Comparison of ENCODE assay signal across 8 mouse cellular contexts in the genomic region with DNA sequence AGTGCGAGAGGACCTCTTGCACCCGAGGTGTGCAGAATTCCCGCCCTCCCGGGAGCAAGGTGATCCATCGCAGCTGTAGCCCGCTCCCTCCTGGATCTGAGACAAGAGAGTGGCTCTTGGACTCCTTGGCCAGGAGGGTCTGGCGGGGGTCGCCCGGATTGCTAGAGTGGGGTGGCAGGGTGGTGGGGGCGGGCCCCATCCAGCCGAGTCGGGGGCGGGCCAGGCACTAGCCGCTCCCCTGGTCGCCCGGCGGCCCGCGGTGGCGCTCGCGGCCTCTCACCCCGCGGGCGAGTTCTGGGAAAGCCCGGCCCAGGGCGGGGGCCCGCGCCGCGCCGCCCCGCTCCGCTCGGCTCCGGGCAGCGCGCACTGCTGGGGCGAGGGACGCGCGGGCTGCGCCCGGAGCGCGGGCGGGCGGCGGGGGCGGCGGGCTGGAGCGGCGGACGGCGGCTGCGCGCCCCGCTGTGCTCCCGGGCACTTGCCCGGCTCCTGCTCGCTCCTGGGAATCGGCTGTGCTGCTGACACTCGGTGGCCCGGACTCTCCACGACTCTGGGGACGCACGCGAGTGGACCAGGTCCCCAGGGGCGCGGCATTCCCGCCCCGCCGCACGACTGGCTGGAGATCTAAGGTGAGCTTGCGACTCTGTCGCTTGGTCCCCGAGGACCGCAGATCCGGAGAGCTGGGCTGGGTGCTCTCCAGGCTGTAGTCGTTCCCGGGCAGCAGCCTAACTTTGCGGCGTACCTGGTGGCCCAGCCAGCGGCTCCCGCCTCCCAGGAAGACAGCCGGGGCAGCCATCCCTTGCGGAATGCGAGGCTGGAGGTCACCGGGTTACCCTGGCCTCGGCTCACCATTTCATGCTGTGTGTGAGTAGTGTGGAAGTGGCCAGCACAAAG. TPM values are rescaled to one million over a fixed set of nuclear protein-coding genes. Genes with fewer than 3 reads are reported as not detected.
DNase-seq lines count a peak whose midpoint lies in the region; ATAC-seq and TF ChIP-seq lines count a peak whose summit lies in the region.

A gene (plus strand): TSS at position 379 of the 891 bp plus-strand sequence.

- under 1% methylated on average over 80 of the region's 90 CpGs for WGBS in forebrain, embryonic 15.5 days
- WGBS in hindbrain, embryonic 11.5 days, result 0% methylated on average over 57 of the region's 90 CpGs
- under 1% methylated on average over 70 of the region's 90 CpGs for WGBS in midbrain, postnatal 0 days

- TF ChIP-seq CTCF in midbrain, postnatal 0 days (IDR thresholded peaks at IDR 0.05), result no peak

- H3K27ac ChIP-seq in forebrain, embryonic 15.5 days (replicated peaks), result peak within 1 kb of the TSS; percentile 74
- peak within 1 kb of the TSS; percentile 51; the same call in 1 of the 2 replicates for H3K27ac ChIP-seq in hindbrain, embryonic 11.5 days (ENCODE audit: low read depth, low read length)
- H3K27ac ChIP-seq in midbrain, postnatal 0 days (ENCODE audit: low read depth, low read length), result 0 out of 2 replicates have a peak within 1 kb of the TSS, but pooled peaks have one; percentile 3

- peak within 1 kb of the TSS; percentile 55 for H3K9ac ChIP-seq in forebrain, embryonic 15.5 days (replicated peaks)
- peak within 1 kb of the TSS; percentile 70 for H3K9ac ChIP-seq in hindbrain, embryonic 11.5 days (ENCODE audit: low read depth, low read length)
- H3K9ac ChIP-seq in midbrain, postnatal 0 days (replicated peaks; ENCODE audit: low read length, poor library complexity, severe bottlenecking), result peak within 1 kb of the TSS; percentile 61

- H3K9me3 ChIP-seq in forebrain, embryonic 15.5 days, result no peaks in the 10 kb centered on the region
- H3K9me3 ChIP-seq in hindbrain, embryonic 11.5 days (ENCODE audit: control insufficient read depth, low read length), result no peaks in the 10 kb centered on the region
- no peaks in the 10 kb centered on the region for H3K9me3 ChIP-seq in midbrain, postnatal 0 days (ENCODE audit: low read length)

- peak within 1 kb of the TSS; percentile 97 for H3K4me2 ChIP-seq in forebrain, embryonic 15.5 days (replicated peaks)
- peak within 1 kb of the TSS; percentile 94 for H3K4me2 ChIP-seq in hindbrain, embryonic 11.5 days (replicated peaks; ENCODE audit: low read depth, low read length)
- peak within 1 kb of the TSS; percentile 97 for H3K4me2 ChIP-seq in midbrain, postnatal 0 days (ENCODE audit: low read depth, low read length, poor library complexity, severe bottlenecking)

- H3K27me3 ChIP-seq in forebrain, embryonic 15.5 days, result peaks cover 4% of the 10 kb centered on the region; the same call in 1 of the 2 replicates
- H3K27me3 ChIP-seq in hindbrain, embryonic 11.5 days (ENCODE audit: control insufficient read depth, insufficient read depth, low read length), result peaks cover 6% of the 10 kb centered on the region; the same call in 1 of the 2 replicates
- peaks cover 7% of the 10 kb centered on the region for H3K27me3 ChIP-seq in midbrain, postnatal 0 days (ENCODE audit: insufficient read depth, low read length)

- peak; percentile 23 for DNase-seq in ES-CJ7 (ENCODE audit: low read depth, low spot score)
- DNase-seq in R1 (ENCODE audit: low read depth, low spot score), result peak; percentile 60
- DNase-seq in hindbrain, embryonic 11.5 days (ENCODE audit: low spot score), result peak; percentile 63
- DNase-seq in liver, result peak; percentile 18
- DNase-seq in midbrain, postnatal 0 days (ENCODE audit: low spot score), result peak; percentile 31
- DNase-seq in T-cell, adult 2 months (ENCODE audit: low spot score), result no peak
- no peak for DNase-seq in c-Kit-positive CD71-positive TER-119-positive erythroid progenitor cells, embryonic 14.5 days (ENCODE audit: low spot score)

- peak within 1 kb of the TSS; percentile 60 for H3K4me3 ChIP-seq in forebrain, embryonic 15.5 days
- peak within 1 kb of the TSS; percentile 74 for H3K4me3 ChIP-seq in hindbrain, embryonic 11.5 days (ENCODE audit: low read depth, low read length)
- H3K4me3 ChIP-seq in midbrain, postnatal 0 days (ENCODE audit: low read depth, low read length), result peak within 1 kb of the TSS; percentile 64

- no peaks in the 10 kb centered on the region for H3K36me3 ChIP-seq in forebrain, embryonic 15.5 days
- H3K36me3 ChIP-seq in hindbrain, embryonic 11.5 days (ENCODE audit: control insufficient read depth, insufficient read depth, low read length), result no peaks in the 10 kb centered on the region
- no peaks in the 10 kb centered on the region for H3K36me3 ChIP-seq in midbrain, postnatal 0 days (ENCODE audit: insufficient read depth, low read length)

- peaks cover 38% of the 10 kb centered on the region for H3K4me1 ChIP-seq in forebrain, embryonic 15.5 days
- peaks cover 11% of the 10 kb centered on the region for H3K4me1 ChIP-seq in hindbrain, embryonic 11.5 days (replicated peaks; ENCODE audit: control insufficient read depth, insufficient read depth, low read length)
- no peaks in the 10 kb centered on the region for H3K4me1 ChIP-seq in midbrain, postnatal 0 days (ENCODE audit: insufficient read depth, low read length)

- peak; percentile 81 for ATAC-seq in forebrain, embryonic 15.5 days (replicated peaks)
- ATAC-seq in hindbrain, embryonic 11.5 days (ENCODE audit: low FRiP score), result peak; percentile 77
- ATAC-seq in midbrain, postnatal 0 days (ENCODE audit: low FRiP score), result peak; percentile 80

RNA-seq across cellular contexts. Expression of the gene that starts here (rescaled TPM):
- polyA plus RNA-seq in forebrain, embryonic 15.5 days (2015; fragmentation: Nextera tagmentation; extraction: Ambion mirVana), result 4.4 and 5.4 TPM in 2 replicates
- polyA plus RNA-seq in hindbrain, embryonic 11.5 days (2014; fragmentation: Nextera tagmentation; extraction: Ambion mirVana), result 6.1 and 6.9 TPM in 2 replicates
- total RNA-seq in midbrain, postnatal 0 days (2014; rRNA removed), result 11.8 and 19.5 TPM in 2 replicates
- 3.0 and 3.3 TPM in 2 replicates for polyA plus RNA-seq in midbrain, postnatal 0 days (2015; fragmentation: Nextera tagmentation; extraction: Ambion mirVana)

Comparison
In these comparisons a context has a peak if more than half of its experiments do, and no peak if none do; other contexts are left out.
1. DNase-seq: peak in ES-CJ7 (single experiment), R1 (single experiment), hindbrain, embryonic 11.5 days (single experiment), liver (single experiment) and midbrain, postnatal 0 days (single experiment); none in T-cell, adult 2 months (single experiment) and c-Kit-positive CD71-positive TER-119-positive erythroid progenitor cells, embryonic 14.5 days (single experiment).
2. H3K27ac ChIP-seq: peak in every context shown above with its lines; median percentile 74 in forebrain, embryonic 15.5 days; 51 in hindbrain, embryonic 11.5 days; 3 in midbrain, postnatal 0 days.
3. Peak in every context shown above with its lines, with median percentiles within 50 percentile points of each other: ATAC-seq, H3K4me2 ChIP-seq, H3K4me3 ChIP-seq and H3K9ac ChIP-seq.